Mouse (Mus musculus) left cerebral cortex, postnatal 10 days (tissue): ENCODE results near the gene Gpr37l1. TPM values are rescaled to one million over a fixed set of nuclear protein-coding genes. Genes with fewer than 3 reads are reported as not detected.
"Not testable (repeated sequence)": the region's sequence is repeated elsewhere in the genome, so short reads cannot be mapped to it uniquely, and the experiment has no call there.

Source experiments
- DNase-seq, 2 experiments: peaks; one replicate each; pipeline ENCODE4 v3.0.0; 2021 to 2022; ENCODE audit warnings: low spot score in 2 of 2, mixed read lengths in 1 of 2; ENCODE audit errors: extremely low spot score in 1 of 2
- intact Hi-C: fragments of 180-260 bp; cut with DNase I; formaldehyde crosslinking; loops from one replicate; pipeline ENCODE4 v1.15.1; 2025
- total RNA-seq, 2 experiments: library from RNA; stranded (reverse); gene quantifications; 2 replicates each; pipeline ENCODE4 v1.2.3; 2021

Gene Gpr37l1
- 10 to 100 TPM; 99.0 to 99.3 TPM for total RNA-seq

DNA sequence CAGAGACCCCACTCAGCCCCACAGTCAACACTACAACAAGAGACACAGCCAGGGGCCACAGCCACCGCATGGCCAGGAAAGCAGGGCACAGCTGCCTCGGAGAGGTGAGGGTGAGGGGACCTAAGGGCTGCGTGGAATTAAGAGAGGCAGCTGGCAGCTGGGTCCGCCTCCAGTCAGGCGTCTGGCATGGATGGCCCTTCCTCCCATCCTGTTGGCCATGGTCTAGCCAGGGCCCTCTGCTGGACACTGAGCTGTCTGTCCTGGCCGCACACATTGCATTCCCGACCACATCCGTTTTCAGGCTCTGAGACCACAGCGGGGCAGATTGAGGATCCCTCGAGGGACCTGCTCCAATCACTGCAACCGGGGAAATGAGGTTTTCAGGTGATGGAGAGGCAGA lies at the start of gene Gpr37l1:
Gene Gpr37l1 (minus strand): TSS at position 247 of the 400 bp plus-strand sequence.
- intact Hi-C loops = no loop called here
- DNase-seq = peak; percentile 60 to 74

DNA sequence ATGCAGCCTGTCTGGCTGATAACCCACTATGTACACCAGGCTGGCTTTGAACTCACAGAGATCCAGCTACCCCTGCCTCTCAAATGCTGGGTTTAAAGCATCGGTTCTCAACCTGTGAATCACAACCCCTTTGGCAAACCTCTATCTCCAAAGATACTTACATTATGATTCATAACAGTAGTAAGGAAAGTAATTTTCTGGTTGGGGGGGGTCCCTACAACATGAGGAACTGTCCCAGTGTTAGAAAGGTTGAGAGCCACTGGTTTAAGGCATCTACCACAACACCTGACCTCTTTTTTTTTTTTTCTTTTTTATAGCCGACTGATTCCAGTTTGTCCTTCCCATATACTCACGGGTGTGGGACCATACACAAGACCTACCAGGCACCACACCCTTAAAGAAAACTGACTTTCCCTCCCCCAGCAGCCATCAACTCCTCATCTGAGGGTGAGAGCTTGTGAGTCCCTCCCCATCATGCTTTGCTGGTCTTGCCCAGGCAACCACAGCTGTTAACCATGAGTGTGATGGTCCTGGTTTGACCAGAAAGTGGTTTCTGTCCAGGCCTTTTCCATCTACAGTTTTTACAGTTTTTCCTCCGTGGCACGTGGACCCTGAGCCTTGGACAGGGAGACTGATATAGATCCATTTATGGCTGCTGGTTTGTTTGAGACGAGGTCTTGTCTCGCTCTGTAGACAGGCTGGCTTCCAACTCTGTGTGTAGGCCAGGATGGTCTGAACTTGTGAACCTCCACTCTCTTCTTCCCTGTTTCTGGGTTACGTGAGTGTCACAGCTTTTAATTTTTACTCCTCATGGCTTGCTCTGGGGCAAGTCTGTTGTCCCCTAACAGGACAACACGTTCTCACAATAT lies 46.5 kb upstream of the Gpr37l1 start:
- intact Hi-C loops = no loop called here
- DNase-seq = no peak

DNA sequence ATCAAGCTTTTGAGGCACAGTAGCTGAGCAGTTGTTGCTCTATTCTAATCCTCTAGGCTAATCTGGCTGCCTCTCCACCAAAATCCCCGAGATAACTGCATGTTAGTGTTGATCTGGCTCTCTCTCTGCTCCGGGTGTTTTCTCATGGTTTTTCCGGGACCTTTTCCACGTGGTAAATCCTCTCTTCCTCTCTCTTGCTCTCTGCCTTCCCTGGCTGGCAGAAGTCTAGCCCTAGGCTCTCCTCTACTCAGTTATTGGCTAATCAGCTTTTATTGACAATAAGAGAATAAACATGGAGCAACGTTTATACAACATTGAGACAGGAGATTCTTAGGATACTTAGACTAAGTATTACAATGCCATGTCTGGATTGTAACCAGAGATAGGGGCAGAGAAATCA lies 42.9 kb upstream of the Gpr37l1 start:
- DNase-seq = no peak
- intact Hi-C loops = no loop called here

DNA sequence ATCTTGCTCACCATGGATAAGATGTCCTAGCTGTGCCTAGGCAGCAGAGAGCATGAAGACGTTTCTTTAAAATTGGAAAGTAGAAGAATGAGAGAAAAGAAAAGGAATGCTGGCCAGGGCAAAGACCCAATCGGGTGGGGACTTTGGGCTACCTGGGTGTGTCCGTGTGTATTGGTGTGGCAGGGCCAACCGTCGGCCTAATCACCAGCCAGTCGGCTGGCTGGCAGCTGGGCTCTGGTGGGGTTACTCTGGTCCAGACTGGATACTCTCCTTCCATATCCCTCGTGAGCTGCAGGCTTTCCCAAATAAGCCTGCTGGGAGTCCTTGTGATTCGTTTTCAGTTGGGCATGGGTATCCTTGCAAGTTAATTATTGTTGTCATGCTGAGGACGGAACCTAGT lies 41.2 kb upstream of the Gpr37l1 start:
- no peak for DNase-seq
- intact Hi-C loops = no loop called here

DNA sequence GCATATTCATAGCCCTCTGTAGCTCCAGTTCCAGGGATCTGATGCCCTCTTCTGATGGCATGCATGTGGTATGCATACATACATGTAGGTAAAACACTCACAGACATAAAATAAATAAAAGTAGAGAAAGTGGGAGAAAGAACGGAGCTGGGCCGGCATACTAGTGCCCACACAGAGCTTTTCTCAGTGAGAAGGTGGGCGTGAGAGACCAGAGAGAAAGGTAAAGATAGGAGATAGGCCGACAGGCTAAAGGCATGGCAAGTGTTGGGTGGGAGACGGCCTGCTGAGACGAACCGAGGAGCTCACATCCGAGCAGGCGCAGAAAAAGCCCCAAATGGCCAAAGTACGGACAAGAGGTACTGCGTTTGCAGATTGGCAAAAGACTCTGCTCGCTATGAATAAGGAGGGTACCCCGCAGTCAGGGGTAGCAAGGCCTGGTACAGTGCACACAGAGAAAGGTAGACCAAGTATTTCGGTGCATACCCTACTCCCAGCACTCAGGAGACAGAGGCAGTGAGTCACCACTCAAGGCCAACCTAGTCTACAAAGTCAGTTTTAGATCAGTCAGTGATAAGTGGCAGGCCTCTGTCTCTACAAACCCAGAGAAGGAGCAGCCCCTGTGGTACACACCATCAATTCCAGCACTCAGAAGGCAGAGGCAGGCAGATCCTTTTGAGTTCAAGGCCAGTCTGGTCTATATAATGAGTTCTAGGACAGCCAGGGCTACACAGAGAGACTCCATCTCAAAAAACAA lies 39.3 kb upstream of the Gpr37l1 start:
- intact Hi-C loops = no loop called here
- no peak for DNase-seq

DNA sequence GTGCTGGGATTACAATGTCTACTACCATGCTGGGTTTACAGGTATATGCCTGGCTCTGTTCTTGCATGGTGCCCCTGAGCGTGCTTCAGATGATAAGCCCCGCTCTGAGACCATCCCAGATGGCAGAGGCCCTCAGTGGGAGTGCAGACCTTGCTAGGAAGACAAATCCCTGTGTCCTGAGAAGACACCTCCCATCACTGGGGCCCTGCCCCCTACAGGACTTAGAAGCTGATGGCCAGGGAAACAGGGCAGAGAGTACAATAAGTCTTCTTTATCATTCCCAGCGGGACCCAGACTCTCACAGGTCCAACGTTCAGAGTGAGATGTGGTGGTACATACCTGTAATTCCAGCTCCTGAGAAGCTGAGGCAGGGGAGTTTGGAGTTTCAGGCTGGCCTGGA lies 37.8 kb upstream of the Gpr37l1 start:
- intact Hi-C loops = no loop called here
- DNase-seq = no peak

DNA sequence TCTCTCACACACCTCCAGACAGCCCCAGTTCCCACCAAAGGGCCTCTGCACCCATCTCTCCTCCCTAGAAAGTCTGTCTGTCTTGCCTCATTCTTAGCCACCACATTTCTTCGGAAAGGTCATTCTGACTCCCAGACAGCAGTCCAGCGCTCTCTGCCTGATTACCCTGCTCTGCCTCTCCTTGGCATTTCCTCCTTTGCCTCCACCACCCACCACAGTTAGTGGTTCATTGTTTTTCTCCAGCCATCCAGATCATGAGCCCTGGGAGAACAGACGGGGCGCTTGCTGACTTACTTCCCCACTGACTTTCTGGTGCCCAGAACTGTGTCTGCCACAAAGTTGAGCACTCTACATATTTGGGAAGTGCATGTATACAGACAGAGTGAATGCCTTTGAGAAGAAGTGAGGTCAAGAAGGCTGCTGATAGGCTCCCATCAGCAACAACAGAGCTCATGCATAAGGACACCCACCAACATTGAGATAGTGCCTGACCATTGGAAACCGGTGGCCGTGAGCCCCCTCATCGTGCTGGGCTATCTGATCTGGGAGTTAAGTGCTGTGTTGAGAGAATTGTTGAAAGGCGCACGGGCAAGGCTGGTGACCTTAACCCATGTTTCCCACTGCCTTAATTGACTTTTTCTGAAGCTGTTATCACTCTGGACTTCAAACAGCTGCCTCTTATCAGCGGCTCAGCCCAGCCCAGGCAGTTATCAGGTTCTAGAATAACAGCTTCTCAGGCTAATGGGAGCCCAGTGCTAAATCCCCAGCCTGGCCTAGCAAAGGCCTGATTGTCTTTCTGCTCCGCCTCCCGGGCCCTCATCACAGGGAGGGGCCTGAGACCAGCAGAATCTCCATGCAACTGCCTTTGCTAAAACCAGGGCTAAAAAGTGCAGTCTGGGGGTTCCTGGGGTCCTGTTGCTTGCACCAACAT lies 37.0 kb upstream of the Gpr37l1 start:
- intact Hi-C loops = no loop called here

DNA sequence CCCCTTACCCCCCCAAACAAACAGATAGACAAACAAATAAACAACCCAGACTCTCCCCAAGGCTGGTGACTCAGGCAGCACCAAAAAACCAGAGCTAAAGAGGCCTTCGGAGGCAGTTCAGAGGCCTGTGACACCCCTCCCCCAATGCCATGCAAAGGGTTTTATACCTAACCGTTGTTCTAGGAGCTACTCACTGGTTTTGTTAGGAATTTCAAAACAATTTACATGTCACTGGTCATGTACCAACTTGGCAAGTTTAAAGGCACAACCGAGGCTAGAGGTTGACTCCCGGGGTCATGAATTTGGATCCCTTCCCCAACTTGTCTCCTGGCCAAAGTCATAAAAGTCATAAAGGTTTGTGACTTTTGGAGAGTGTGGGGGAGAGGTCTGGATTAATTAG lies 32.9 kb upstream of the Gpr37l1 start:
- intact Hi-C loops = no loop called here
- no peak for DNase-seq

More for the DNA sequence above, 37.0 kb upstream of the Gpr37l1 start:
- DNase-seq = no peak

DNA sequence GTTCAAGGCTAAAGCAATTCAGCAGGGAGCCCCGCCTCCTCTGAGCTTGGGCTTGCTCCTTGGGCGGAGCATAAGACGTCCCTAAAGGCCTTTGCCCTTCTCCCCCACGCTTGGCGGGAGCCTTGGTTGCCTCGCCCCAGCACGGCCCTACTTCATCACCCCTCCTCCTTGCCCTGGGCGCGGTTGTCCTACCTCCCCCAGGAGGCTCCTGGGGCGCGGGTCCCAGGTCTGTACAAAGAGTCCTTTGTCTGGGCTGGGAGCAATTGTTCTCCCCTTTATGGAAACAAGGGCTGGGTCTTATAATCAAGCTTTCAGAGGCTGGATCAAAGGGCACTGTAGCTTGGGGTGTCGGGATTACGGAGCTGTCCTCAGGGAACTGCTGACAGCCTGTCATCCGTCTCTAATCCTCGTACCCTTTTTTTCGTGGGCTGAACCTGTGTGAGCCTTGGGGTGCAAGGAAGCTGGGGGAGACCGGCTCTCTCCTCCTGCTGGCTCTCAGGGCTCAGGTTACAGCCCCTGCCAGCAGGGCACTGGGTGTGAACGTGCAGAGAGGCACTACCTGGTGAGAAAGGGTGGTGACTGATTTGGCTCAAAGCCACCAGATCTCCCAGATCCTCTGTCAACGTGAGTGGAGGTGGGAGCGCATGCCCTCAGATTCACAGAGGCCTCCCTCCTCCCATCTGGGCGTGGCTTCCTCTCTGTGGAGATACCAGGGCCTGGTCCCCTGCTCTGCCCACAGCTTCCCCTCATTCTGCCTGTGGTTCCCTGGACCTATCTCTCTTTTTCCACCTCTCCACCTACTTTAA lies 31.7 kb upstream of the Gpr37l1 start:
- intact Hi-C loops = no loop called here
- DNase-seq = no peak

DNA sequence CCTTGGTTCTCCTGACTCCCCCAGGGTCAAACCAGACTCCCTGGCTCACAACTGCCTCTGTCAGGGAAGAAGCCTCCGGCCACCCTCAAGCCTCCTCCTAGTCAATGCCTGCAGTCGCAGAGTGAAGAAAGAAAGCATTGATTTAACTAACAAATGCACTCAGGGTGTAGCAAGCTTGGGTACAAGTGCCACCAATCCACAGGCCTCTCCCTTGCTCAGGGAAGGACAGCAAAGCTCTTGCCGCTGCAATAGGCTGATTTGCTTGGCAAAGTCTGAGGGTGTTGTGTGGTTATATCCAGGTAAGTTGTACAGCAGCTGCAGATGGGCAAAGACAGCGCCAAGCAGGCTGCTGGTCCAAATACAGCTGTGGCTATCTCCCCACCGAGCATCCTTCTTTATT lies 30.9 kb upstream of the Gpr37l1 start:
- DNase-seq = no peak
- intact Hi-C loops = no loop called here

DNA sequence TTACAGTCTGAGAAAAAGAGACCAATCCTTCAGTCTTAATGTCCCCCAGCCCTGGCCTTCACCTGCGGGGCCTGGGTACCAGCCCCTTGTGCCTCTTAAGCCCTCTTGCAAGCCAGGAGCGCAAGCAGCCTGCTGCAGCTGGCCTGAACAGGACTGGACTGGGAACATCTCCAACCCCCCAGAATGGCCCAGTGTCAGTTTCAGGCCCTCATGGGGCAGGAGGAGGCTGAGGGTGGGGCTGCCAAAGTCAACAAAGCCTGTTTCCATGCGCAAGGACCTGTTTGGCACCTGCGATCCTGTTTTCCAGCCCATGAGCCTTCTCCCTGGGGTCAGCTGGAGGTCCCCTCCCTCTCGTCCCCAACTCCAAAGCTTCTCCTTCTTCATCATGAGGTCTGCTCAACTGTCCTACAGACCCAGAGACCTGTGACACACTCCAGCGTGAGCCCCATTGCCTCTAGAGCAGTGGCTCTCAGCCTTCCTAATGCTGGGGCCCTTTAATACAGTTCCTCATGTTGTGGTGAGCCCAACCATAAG lies 28.5 kb upstream of the Gpr37l1 start:
- DNase-seq = no peak

DNA sequence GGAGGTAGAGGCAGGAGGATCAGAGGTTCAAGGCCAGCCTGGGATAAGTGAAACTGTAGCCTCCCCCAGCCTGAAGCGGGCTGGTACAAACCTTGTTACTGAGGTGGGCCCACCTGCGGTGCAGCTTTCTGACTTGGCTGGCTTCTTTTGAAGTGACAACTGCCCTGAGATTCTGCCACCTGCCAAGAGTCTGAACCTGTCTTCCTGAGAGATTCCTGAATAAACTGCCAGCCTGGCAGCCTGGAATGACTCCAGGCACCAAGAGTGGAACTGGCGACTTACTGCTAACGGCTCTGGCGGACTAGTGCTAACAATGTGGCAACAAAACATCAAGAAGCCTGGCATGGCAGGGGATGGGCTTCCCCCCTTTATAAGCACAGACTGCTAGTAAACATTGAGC lies 26.9 kb upstream of the Gpr37l1 start:
- intact Hi-C loops = not testable (repeated sequence)

More for the DNA sequence above, 28.5 kb upstream of the Gpr37l1 start:
- intact Hi-C loops = no loop called here

DNA sequence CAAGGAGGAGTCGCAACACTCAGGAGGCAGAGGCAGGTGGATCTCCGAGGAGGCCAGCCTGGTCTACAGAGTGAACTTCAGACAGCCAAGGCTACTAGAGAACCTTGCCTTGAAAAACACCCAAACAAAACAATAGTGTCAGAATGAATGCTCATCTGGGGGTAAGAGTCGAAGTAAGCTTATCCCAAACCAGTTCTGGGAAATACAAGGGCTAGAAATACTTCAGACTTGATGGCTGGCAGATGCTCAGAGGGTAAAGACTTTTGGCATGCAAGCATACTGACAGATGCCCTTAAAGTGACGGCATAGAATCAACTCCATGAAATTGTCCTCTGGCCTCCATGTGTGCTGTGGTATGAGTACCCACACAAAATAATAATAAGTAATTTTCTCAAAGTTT lies 21.7 kb upstream of the Gpr37l1 start:
- no peak for DNase-seq
- intact Hi-C loops = no loop called here

More for the DNA sequence above, 26.9 kb upstream of the Gpr37l1 start:
- DNase-seq = not testable (repeated sequence)

DNA sequence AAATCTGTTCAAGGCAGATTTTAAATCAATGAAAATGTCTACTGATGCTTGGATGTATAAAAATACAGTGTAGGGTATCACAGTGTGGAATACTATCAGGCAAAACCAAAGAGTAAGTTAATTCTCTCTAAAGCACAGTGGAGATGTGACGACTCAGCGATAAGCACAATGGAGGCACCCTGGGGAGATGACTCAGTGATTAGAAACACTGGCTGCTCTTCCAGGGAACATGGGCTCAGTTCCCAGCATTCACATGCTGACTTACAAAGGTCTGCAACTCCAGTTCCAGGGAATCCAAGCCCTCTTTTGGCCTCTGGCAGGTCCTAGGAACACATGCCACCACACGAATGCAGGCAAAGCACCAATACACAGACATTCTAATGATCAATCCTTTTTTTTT lies 20.7 kb upstream of the Gpr37l1 start:
- DNase-seq = no peak
- intact Hi-C loops = no loop called here

DNA sequence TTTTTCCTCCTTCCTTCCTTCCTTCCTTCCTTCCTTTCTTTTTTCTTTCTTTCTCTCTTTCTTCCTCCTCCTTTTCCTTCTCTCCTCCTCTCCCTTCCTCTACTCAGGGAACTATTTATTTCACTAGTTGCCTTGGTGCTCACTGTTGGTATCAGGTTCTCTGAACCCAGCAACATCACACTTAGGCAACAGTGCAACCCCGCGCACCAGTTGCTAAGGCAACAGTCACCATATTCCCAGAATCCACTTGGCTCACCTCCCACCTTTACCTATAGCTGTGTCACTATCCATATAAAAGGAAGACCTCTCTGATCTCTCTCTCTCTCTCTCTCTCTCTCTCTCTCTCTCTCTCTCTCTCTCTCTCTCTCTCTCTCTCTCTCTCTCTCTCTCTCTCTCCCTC lies 19.5 kb upstream of the Gpr37l1 start:
- intact Hi-C loops, DNase-seq: not testable (repeated sequence)

DNA sequence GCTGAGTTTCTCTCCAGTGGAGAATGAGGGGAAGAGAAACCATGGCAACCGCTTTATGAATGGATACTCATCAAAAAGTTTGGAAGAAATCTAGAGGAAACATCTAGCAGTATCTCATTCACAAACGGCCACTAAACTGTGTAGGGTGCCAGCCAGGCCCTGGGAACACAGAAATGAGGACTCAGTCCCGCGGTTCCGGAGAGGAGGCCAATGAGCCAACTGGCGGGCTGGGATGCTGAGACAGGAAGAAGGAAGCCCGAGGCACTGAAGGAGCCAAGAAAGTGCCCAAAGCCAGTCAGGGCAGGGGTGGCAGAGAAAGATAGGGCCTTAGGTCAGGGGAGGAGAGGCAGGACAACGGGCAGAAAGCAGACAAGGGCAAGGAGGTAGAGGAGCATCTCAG lies 18.9 kb upstream of the Gpr37l1 start:
- intact Hi-C loops = no loop called here
- DNase-seq = no peak

DNA sequence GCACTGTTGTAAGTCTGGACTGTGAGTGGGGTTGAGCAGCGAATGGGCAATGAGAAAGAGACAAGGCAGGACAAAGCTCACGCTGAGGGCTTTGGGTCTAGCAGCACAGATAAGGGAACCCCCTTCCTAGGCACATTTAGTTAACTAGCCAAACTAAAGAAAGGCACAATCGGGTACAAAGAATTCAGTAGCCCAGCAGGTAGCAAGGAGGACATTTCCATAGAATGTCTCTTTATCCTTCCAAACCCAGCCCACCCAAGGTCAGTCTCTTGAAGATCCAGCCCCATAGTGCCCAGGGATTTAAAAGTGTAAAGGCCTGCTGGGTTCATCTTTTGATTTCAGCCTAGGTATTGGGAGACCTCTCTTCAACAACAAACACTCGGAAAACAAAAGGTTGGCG lies 18.5 kb upstream of the Gpr37l1 start:
- no peak for DNase-seq

DNA sequence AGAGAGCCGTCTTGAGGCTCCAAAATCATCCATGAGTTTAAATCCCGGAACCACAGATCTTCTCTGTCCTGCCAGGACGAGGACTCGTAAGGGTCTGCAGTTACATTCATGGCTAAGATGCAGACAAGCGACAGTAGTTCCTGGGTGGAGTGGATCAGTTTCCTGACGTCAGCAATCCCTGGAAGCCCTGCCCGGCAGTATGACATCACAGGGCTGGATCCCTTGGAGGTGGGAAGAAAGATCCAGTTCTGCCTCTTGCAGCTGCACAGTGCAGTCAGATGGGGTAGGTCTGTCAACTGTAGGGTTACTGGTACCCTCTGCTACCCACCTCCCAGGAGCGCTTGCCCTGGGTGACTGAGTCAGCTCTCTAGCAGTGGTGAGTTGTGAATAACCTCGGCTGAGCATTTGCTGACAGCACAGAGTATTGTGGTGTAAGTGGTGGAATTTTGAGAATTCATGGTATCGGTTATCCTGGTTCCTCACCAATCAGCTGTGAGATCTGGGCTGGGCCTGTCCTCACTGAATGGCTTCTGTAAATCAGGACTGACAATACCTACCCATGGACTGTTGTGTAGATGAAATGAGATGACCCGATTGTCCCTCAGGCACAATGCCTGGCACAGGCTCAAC lies 16.6 kb upstream of the Gpr37l1 start:
- no peak for DNase-seq
- intact Hi-C loops = no loop called here

More for the DNA sequence above, 18.5 kb upstream of the Gpr37l1 start:
- intact Hi-C loops = no loop called here
